Mouse (Mus musculus) cortical plate, adult 2 months (tissue): ENCODE results near the gene Rad54l.

ENCODE experiments used
- CTCF ChIP-seq: fragments of 200-500 bp; IDR thresholded peaks from 2 replicates; pipeline ENCODE4 v1.5.1; 2011; ENCODE audit warnings: mild to moderate bottlenecking, control low read depth, low read length; ENCODE audit not compliant: insufficient read depth; ENCODE audit errors: extremely low read depth
- POLR2A ChIP-seq: fragments of 200-500 bp; IDR thresholded peaks from 2 replicates; pipeline ENCODE4 v1.6.1; 2011; ENCODE audit warnings: mild to moderate bottlenecking, low read length, control low read depth; ENCODE audit not compliant: insufficient read depth; ENCODE audit errors: extremely low read depth

DNA sequence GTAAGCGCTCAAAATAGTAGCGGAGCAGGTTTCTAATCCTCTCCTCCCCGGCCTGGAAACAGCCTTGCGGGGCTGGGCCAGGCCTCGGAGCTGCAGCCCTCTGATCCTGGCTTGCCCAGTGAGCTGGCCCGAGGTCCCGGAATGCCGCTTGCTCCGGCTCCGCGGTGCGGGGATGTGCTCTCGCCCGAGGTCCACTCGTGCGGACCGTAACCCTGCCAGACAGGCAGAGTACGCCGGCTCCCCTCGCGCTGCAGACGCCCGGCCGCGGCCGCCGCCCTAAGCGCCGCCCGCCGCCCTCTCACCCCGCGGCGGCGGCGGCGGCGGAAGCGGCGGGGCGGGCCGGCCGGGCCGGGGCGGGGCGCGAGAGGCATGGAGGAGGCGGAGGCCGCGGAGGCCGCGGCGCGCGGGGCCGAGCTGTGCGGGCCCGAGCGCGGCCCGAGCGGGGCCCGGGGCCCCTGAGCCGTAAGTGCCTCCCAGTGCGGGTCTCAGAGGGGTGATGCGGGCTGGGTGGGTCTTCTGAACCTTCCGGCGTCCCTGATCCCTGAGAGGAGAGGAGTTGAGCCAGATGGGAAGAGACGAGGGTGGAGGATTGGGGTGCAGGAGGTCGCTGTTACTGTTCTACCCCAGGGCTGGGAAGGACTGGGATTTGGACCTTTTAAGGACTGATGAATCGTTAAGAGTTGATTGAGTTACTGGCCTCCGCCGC lies 26.8 kb upstream of the Rad54l start:
- peak; percentile 67 for TF ChIP-seq POLR2A
- no peak for TF ChIP-seq CTCF
